Mouse (Mus musculus) megakaryocyte, embryonic 14.5 days (primary cell): ENCODE data around the gene Ros1. TPM values are rescaled to one million over a fixed set of nuclear protein-coding genes. Genes with fewer than 3 reads are reported as not detected.
A peak's percentile ranks its signal among the peaks of the same experiment; 100 is the strongest.

Experiments used
- H3K27me3 ChIP-seq: replicated peaks from 2 replicates; pipeline ENCODE3; 2012; ENCODE audit warnings: inconsistent platforms
- H3K36me3 ChIP-seq: replicated peaks from 2 replicates; pipeline ENCODE3; 2012; ENCODE audit warnings: low read length, inconsistent platforms, mixed read lengths
- H3K4me1 ChIP-seq: 2 replicates; pipeline ENCODE4 v1.6.1; 2012; ENCODE audit warnings: inconsistent platforms
- H3K4me3 ChIP-seq: replicated peaks from 2 replicates; pipeline ENCODE3; 2012; ENCODE audit warnings: moderate library complexity, mild to moderate bottlenecking, inconsistent platforms
- H3K9me3 ChIP-seq: 2 replicates; pipeline ENCODE4 v1.6.1; 2012; ENCODE audit warnings: inconsistent platforms
- FLI1 ChIP-seq: IDR thresholded peaks from 2 replicates; pipeline ENCODE4 v1.6.1; 2012; ENCODE audit warnings: low read length, inconsistent platforms, mixed read lengths
- GATA1 ChIP-seq: IDR thresholded peaks from 3 replicates; pipeline ENCODE4 v1.6.1; 2012; ENCODE audit warnings: mixed read lengths, low read length, inconsistent platforms, borderline replicate concordance
- polyA plus RNA-seq: library from polyadenylated mRNA; stranded (reverse); fragments of >175 nt; gene quantifications from 2 replicates; pipeline ENCODE4 v1.2.3, GENCODE M21; 2012; ENCODE audit warnings: low replicate concordance; ENCODE audit not compliant: insufficient read depth

The Ros1 gene
- not detected in 2 replicates for polyA plus RNA-seq

DNA sequence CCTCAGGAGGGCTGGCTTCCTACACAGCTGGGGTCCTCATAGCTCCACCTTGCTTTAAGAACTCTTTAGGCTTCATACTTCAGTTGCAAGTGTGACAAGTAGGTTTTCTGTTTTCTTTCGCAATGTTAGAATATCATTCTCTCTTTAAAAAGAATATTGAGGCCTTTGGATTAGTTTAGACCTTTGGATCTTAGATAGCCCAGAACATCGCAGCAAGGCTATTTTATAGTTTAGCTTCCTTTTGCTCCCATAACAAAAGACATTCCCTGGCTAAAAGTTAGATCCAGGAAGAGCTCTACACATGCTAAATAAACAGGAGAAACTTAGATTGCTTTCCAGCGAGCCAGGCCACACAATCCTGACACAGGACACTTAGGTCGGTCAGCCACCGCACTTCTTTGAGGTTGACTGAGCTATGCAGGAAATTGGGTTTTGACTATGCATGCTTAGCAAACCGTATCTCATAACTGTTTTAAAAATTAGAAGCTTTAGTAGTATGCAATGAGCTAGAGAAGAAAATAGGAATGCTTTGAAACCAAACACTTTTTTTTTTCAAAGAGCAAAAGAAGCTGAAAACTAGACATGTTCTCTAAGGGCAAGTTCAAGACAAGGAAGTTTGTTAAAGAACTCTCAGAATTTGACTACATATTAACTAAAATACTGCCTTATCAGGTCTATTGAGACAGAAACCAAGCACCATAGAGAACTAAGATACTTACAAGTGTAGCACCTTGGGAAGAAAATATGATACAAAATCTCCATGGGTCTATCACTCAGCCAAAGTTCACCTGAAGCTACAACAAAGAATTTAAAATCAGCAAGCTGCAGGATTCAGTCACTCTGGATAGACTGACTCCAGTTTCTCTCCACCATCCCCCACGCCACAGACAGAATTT is at the start of gene Ros1:
Gene Ros1, minus strand, starts transcription at position 288 of the 896 bp plus-strand sequence.
- H3K4me3 ChIP-seq = no peak within 1 kb of the TSS
- no peaks in the 10 kb centered on the region for H3K4me1 ChIP-seq
- H3K27me3 ChIP-seq = no peaks in the 10 kb centered on the region
- H3K9me3 ChIP-seq = peaks cover 2% of the 10 kb centered on the region; the same call in 1 of the 2 replicates
- H3K36me3 ChIP-seq = no peaks in the 10 kb centered on the region
- TF ChIP-seq FLI1 (no peak), GATA1 (no peak)

DNA sequence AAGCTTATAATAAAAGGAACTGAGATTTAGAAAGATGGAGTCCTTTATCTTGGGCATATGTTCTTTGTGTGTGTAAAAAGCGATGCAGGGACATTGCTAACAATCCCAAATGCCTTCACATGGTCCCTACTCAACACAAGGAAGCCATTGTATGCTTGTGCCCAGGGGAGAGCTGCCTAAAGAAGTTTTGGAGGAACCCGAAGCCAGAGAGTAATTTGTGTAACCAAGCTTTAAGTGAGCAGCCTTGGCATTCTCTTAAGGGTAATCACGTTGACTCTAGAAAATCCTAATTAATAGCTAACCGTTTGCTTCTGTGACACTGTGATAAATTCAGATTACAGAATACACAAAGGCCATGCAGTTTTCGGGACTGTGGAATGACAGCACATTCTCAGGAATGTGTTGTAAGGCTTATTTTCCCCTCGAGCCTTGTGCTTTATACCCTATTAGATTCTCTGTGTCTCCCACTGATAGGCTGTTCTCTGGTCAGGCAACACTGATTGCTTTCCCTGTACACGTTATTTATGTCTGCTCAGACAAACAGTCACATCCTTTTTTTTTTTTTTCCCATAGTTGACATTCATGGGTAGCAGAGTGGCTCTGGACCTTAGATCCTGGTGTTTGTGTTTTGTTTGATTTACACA is 47.8 kb upstream of the Ros1 start:
- H3K36me3 ChIP-seq = no peaks in the 10 kb centered on the region
- H3K27me3 ChIP-seq = no peaks in the 10 kb centered on the region
- peaks cover 17% of the 10 kb centered on the region for H3K9me3 ChIP-seq
- no peaks in the 10 kb centered on the region for H3K4me1 ChIP-seq
- no peak overlapping the region for H3K4me3 ChIP-seq
- TF ChIP-seq FLI1 (no peak), GATA1 (no peak)

DNA sequence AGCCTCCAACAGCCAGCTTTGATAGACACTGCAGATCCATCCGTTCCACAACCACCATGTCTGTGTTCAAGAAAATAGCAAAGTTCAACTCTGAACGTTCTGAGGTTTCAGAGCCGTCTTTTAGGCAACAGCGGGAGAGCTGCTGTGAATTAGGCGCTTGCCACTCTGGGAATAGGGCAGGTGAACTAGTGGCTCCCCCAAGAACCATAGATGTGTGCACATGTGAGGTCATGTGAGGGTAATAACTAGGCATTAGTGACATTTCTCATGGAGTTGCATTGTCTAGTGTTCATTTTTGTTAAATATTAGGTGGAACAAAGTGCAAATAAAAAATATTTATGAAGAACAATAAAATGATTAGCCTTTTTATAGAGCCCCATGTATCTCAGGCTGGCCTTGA is 47.0 kb upstream of the Ros1 start:
- Histone ChIP-seq H3K4me3 (no peak overlapping the region), H3K4me1 (no peaks in the 10 kb centered on the region), H3K9me3 (peaks cover 17% of the 10 kb centered on the region), H3K27me3 (no peaks in the 10 kb centered on the region), H3K36me3 (no peaks in the 10 kb centered on the region)
- TF ChIP-seq GATA1 (no peak), FLI1 (no peak)

DNA sequence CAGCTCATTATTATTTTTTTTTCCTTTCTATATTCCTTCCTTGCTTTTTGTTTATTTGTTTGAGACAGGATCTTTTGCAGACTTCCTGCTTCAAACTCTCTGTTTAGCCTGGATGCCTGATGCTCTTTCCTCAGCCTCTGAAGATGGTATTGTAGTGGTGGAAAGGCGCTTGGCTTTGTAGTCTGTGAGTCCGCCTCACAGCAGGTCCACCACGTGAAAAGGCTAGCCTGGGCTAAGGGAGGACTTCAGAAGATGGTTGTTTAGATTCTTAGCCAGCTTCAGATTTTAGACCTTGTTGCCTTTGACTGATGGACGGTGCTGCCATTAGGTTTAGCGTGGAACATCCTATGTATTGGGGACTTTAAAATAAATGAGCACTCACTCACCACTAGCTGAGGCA is 40.4 kb upstream of the Ros1 start:
- Histone ChIP-seq H3K4me1 (peaks cover 22% of the 10 kb centered on the region), H3K27me3 (peaks cover 45% of the 10 kb centered on the region), H3K36me3 (no peaks in the 10 kb centered on the region), H3K4me3 (no peak overlapping the region), H3K9me3 (peaks cover 17% of the 10 kb centered on the region)
- no peak for TF ChIP-seq FLI1
- no peak for TF ChIP-seq GATA1

DNA sequence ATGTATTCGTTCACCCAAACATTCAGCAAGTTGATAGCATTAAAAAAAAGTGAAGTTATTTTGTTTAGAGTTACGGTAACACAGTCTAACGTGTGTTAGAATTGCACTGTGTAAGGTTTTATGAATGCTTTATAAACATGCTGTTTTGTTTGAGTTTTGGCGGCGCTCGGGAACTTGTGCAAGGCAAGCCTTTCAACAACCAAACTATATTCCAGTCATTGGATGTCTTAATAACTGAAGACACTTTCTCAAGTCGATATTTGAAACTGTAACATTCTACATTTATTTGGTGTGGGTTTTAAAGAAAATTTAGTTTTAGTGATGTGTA is 39.6 kb upstream of the Ros1 start:
- Histone ChIP-seq H3K27me3 (peaks cover 45% of the 10 kb centered on the region), H3K4me1 (peaks cover 22% of the 10 kb centered on the region), H3K4me3 (no peak overlapping the region), H3K36me3 (no peaks in the 10 kb centered on the region), H3K9me3 (peaks cover 9% of the 10 kb centered on the region)
- TF ChIP-seq FLI1 = no peak

DNA sequence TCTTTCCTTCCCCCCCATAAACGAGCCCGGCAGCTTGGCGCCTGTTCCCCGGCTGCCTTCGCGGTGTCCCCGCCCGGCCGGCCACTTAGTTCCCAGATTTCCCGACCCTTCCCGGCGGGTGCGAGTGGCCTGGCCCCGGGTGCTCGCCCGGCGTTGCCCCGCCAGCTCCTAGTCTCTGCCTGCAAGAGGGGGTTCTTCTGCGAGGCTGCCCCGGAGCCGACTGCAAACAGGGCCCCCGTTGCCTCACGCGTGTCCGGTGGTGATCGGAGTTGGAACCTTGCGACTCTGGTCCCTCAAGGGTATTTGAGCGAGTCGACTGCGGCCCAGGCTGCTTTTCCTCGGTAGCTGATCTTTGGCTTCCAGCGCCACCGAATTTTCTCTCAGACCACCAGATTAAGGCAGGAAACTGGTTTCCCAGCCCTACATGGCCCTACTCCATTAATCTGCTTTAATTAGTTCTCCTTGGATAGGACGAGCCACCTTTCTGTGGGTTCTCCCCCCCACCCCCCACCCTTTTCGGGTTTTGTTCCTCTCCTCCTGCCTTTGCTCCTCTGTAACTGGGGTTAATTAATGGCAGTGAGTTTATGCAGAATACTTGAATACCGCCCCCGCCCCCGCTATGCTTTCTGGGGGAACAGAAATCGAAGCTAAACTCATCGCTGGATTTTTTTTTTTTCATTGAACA is 39.1 kb upstream of the Ros1 start:
- TF ChIP-seq FLI1 (no peak), GATA1 (no peak)
- Histone ChIP-seq H3K36me3 (no peaks in the 10 kb centered on the region), H3K4me3 (peak overlapping the region; percentile 93), H3K27me3 (peaks cover 45% of the 10 kb centered on the region), H3K9me3 (peaks cover 9% of the 10 kb centered on the region), H3K4me1 (peaks cover 22% of the 10 kb centered on the region)

DNA sequence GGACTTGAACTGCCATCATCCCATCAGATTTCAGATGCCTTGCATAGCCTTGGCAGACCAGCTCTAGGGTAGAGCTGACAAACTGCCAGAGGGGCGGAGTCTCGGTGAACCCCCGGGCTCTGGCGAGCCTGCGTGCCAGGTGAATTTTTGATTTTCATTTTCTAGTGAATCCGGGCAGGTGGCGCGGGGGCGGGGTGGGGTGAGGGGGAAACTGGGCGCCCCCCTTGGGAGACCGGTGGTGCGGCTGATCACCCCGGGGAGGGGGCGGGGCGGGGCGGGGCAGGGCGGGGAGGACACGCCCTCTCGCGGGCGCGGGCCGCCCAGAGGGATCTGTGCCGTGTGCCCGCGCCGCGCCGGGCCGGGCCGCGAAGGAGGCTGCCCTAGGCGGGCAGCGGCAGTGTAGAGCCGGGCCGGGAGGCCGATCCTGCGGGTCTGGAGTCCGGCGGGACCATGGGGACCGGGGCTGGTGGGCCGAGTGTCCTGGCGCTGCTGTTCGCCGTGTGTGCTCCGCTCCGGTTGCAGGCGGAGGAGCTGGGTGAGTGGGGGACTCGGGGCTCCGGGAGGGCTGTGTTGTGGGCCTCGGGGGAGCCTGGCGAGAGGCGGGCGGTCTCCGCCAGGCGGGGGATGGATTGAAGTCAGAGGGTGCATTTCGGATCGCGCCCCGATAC is 38.4 kb upstream of the Ros1 start, which contains the start of gene Dcbld1:
Gene Dcbld1, plus strand, starts transcription at position 319 of the 668 bp plus-strand sequence.
- peaks cover 22% of the 10 kb centered on the region for H3K4me1 ChIP-seq
- peaks cover 45% of the 10 kb centered on the region for H3K27me3 ChIP-seq
- peak within 1 kb of the TSS; percentile 93 for H3K4me3 ChIP-seq
- TF ChIP-seq GATA1 (no peak), FLI1 (no peak)
- no peaks in the 10 kb centered on the region for H3K36me3 ChIP-seq
- peaks cover 9% of the 10 kb centered on the region for H3K9me3 ChIP-seq

DNA sequence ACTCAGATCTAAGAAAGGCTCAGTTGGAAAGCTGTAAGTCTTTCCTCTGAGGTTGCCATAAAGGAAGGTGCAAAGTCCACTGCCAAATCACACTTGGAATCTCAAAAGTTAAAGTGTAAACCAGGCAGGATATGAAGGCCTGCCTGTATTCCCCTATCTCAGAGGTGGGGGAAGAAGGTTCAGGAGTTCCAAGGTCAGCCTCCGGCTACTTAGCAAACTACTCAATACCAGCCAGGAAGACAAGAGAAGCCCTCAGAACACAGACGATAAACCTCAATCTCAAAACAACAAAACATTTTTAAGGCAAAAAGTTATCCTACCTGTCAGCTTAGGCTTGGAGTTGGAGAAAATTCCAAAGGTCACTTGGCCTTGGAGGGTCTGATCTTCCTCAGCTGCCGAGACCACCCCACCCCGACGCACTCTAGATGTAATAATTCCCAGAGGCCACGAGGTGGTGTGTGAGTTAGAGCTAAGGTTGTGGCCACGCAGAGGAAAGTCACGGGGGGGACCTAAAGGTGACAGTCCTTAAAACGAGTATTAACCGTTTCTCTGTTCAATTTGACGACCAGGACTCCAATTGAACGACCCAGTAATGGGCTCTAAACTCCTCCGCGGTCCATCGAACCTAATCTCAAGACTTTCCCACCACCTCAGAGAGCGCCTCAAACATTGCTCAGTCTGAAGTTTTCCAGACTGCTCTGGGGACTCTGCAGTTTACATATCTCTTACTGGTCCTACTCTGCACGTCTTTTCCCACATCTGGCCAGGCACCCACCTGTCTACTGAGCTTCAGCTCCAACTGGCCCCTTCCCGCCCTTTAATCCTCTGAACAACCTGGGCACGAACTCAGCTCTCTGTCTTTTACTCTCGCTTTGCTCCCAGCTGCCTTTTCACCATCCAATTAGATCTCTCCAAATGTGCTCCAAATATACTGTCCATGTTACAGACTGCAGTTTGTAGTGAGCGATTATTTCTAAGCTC is 37.4 kb upstream of the Ros1 start:
- H3K27me3 ChIP-seq = peaks cover 45% of the 10 kb centered on the region
- H3K4me3 ChIP-seq = peak overlapping the region; percentile 93
- peaks cover 22% of the 10 kb centered on the region for H3K4me1 ChIP-seq
- H3K9me3 ChIP-seq = peaks cover 9% of the 10 kb centered on the region
- TF ChIP-seq GATA1 = no peak
- no peak for TF ChIP-seq FLI1
- no peaks in the 10 kb centered on the region for H3K36me3 ChIP-seq
